Mouse (Mus musculus): ENCODE data around the gene Gm853.

DNA sequence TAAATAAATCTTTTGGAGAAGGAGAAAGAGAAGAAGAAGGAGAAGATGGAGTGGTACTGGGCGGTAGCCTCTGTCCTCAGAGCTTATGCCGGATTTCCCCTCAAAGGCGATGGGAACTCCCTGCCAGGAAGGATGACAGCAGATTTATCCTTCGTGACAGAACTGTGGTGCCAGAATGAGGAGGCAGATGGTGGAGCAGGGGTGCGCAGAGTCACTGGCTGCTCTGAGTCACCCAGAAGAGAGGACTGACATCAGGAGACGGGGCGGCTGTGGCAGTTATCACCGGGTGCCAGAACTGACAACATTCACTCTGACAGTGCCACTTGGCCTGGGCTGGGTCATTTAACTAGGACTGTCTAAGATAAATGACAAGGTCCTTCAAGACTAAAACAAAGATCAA lies 47.9 kb upstream of the Gm853 start:
- TF ChIP-seq POLR2A (IDR thresholded peaks at IDR 0.05; ENCODE audit: insufficient read depth, low read length) (no peak), CTCF (IDR thresholded peaks at IDR 0.05; ENCODE audit: low read depth, low read length) (no peak), EP300 (IDR thresholded peaks at IDR 0.05; ENCODE audit: insufficient read depth, low read depth, low read length) (no peak)
